Mouse (Mus musculus) spleen, adult 2 months (tissue): ENCODE results near the gene Bhlhe41.

ENCODE experiments used
- CTCF ChIP-seq: fragments of 200-500 bp; IDR thresholded peaks from 2 replicates; pipeline ENCODE4 v1.5.1; 2011; ENCODE audit warnings: mild to moderate bottlenecking, inconsistent platforms; ENCODE audit not compliant: insufficient read depth, insufficient read length, insufficient replicate concordance; ENCODE audit errors: extremely low read depth
- POLR2A ChIP-seq: fragments of 200-500 bp; IDR thresholded peaks from 2 replicates; pipeline ENCODE4 v1.6.1; 2011; ENCODE audit warnings: low read depth, low read length, inconsistent platforms

- TF ChIP-seq POLR2A (no peak), CTCF (no peak)
These were observed 27.3 kb upstream of the Bhlhe41 start for GRCm38 (mm10) chr6:145892381-145893265.
